Mouse (Mus musculus) heart, postnatal 0 days (tissue): ENCODE measurements at regions not wholly inside any gene's neighbourhood (a gene's known extent, or its start where the extent isn't known, plus 50 kb on each side); places are given as distances from the start of the nearest gene placed in this dataset.

Experiments used
- ATAC-seq: fragments of 200-750 bp; cut with Nextera tagmentation; 2 replicates; pipeline ENCODE4 v1.8.0; 2017; ENCODE audit warnings: low read depth, moderate number of reproducible peaks, moderate library complexity; ENCODE audit not compliant: insufficient read depth
- DNase-seq: peaks from one replicate; pipeline ENCODE4 v3.0.0-alpha.2; 2016; ENCODE audit warnings: low spot score
- H3K27ac ChIP-seq: fragments of 300-500 bp; sonication (generic); 2 replicates; pipeline ENCODE4 v1.5.1; 2014; ENCODE audit warnings: low read depth, mild to moderate bottlenecking
- H3K27me3 ChIP-seq: fragments of 300-500 bp; sonication (generic); 2 replicates; pipeline ENCODE4 v1.6.1; 2014; ENCODE audit warnings: low read length, mixed read lengths; ENCODE audit not compliant: control insufficient read depth, insufficient read depth
- H3K36me3 ChIP-seq: fragments of 300-500 bp; sonication (generic); replicated peaks from 2 replicates; pipeline ENCODE4 v1.6.1; 2014; ENCODE audit warnings: low read length, mixed read lengths; ENCODE audit not compliant: control insufficient read depth, insufficient read depth
- H3K4me1 ChIP-seq: fragments of 300-500 bp; sonication (generic); 2 replicates; pipeline ENCODE4 v1.6.1; 2014; ENCODE audit warnings: antibody characterized with exemption; ENCODE audit not compliant: control insufficient read depth, insufficient read depth
- H3K4me2 ChIP-seq: fragments of 300-500 bp; sonication (generic); 2 replicates; pipeline ENCODE4 v1.6.1; 2014; ENCODE audit warnings: low read depth, mild to moderate bottlenecking, low read length, moderate library complexity
- H3K4me3 ChIP-seq: fragments of 300-500 bp; sonication (generic); 2 replicates; pipeline ENCODE4 v1.5.1; 2014; ENCODE audit warnings: low read depth, low read length
- H3K9ac ChIP-seq: fragments of 300-500 bp; sonication (generic); replicated peaks from 2 replicates; pipeline ENCODE4 v1.6.1; 2014; ENCODE audit warnings: low read depth, low read length, mixed read lengths
- H3K9me3 ChIP-seq: fragments of 300-500 bp; sonication (generic); replicated peaks from 2 replicates; pipeline ENCODE4 v1.6.1; 2016; ENCODE audit warnings: low read length; ENCODE audit not compliant: control insufficient read depth
- CTCF ChIP-seq: IDR thresholded peaks from 2 replicates; pipeline ENCODE4 v1.5.1; 2016; ENCODE audit warnings: antibody characterized with exemption, control low read depth, low read depth
- EP300 ChIP-seq: IDR thresholded peaks from 2 replicates; pipeline ENCODE4 v1.6.1; 2016; ENCODE audit warnings: antibody characterized with exemption, low read depth
- WGBS: fragments of 180-500 bp; shearing (Covaris S2); extraction: QIAGEN DNeasy Blood & Tissue Kit; methylation state at CpG from one replicate; pipeline ENCODE4 v1.1.7; 2014; 5-methylcytosine and 5-hydroxymethylcytosine counted together

DNA sequence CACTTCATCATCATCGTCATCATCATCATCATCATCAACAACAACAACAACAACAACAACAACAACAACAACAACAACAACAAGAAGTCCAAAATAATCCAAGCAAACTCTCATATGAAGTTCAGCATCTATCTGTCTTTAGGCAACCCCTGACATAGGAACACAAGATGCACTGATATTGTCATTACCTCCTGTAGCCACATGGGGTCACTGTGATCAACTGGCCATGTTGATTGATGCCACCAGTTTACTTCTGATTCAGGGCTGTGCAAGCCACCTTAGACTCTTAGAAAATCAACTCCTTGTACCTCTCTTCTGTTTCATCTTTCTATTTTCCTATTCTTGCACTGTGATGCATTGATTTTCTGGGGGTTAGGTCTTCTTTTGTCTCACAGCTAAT is 115.0 kb downstream of the Gm21750 start:
- no peak for TF ChIP-seq EP300
- TF ChIP-seq CTCF, result peak; percentile 77
- Histone ChIP-seq H3K4me3 (no peak overlapping the region), H3K27ac (no peak overlapping the region), H3K9ac (no peak overlapping the region), H3K36me3 (no peaks in the 10 kb centered on the region), H3K27me3 (no peaks in the 10 kb centered on the region), H3K4me2 (no peak overlapping the region), H3K4me1 (no peaks in the 10 kb centered on the region), H3K9me3 (no peaks in the 10 kb centered on the region)
- WGBS, result 7% methylated on average over 1 of the region's 1 CpGs
- ATAC-seq (no peak), DNase-seq (peak; percentile 28)

DNA sequence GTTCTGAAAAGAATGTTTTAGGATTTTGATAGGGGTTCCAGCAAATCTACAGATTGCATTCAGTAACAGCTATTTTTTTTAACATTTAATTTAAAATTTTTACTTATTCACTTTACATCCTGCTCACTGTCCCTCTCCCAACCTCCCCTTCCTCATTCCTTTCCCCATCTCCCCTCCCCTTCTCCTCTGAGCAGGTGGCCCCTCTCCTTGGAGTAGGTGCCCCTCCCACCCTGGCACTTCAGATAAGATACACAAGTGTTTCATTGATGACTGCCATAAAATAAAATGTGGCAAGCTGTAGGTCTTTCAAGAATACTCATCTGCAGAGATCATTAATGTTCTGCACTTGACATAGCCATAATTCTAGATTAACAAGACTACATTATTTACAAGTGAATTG is 146.1 kb downstream of the Gm21750 start:
- no peaks in the 10 kb centered on the region for H3K36me3 ChIP-seq
- DNase-seq (no peak), ATAC-seq (no peak)
- H3K4me1 ChIP-seq, result no peaks in the 10 kb centered on the region
- TF ChIP-seq EP300 (no peak), CTCF (no peak)
- H3K27ac ChIP-seq, result no peak overlapping the region
- no peak overlapping the region for H3K4me2 ChIP-seq
- no peak overlapping the region for H3K9ac ChIP-seq
- no peak overlapping the region for H3K4me3 ChIP-seq
- H3K27me3 ChIP-seq, result no peaks in the 10 kb centered on the region
- H3K9me3 ChIP-seq, result no peaks in the 10 kb centered on the region

DNA sequence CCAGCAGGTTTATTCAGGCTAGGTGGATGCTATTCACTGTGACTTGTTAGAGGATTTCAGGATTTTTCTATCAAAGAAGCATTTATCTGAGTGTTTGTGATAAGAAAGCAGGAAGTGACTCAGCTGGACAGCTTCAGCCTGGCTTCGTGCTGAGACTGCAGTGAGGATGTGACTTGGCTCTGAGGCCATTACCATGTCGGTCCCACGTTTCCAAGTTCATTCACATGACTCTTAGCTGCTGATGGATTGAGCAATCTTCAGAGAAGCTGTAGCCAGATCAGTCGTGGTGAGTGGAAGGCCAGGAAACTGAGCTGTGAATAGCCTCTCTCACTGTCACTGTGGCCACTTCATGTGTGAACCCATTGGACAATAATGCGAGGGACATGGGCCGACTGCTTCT is 177.9 kb downstream of the Gm21750 start:
- DNase-seq, result no peak

DNA sequence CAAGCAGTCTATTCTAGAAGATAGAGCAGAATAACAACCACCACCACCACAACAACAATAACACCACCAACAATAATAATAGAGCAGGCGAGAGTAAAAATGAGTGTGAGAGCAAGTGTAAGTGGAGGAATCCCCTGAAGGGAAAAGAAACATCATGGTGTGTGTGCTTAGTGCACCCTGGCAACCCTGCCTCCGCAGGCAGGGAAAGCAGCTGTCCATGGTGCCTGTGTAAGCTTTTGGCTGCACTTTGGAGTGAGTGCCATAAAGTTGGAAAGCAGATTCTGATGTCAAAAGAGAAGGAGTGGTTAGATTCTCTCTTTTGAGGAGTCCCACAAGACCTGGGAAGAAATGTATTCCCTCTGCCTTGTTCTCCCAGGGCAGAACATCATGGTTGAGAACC is 200.8 kb downstream of the Gm21750 start:
- H3K4me3 ChIP-seq, result no peak overlapping the region
- no peak overlapping the region for H3K4me2 ChIP-seq
- H3K9me3 ChIP-seq, result no peaks in the 10 kb centered on the region
- H3K27ac ChIP-seq, result no peak overlapping the region
- no peak overlapping the region for H3K9ac ChIP-seq
- H3K4me1 ChIP-seq, result no peaks in the 10 kb centered on the region
- TF ChIP-seq CTCF (no peak), EP300 (no peak)
- no peaks in the 10 kb centered on the region for H3K36me3 ChIP-seq
- DNase-seq (no peak), ATAC-seq (no peak)
- no peaks in the 10 kb centered on the region for H3K27me3 ChIP-seq
- 14% methylated on average over 2 of the region's 2 CpGs for WGBS

More for the DNA sequence above, 177.9 kb downstream of the Gm21750 start:
- no peak for ATAC-seq
- H3K4me1 ChIP-seq, result no peaks in the 10 kb centered on the region
- no peak for TF ChIP-seq EP300
- no peak for TF ChIP-seq CTCF
- no peak overlapping the region for H3K27ac ChIP-seq
- H3K4me3 ChIP-seq, result no peak overlapping the region
- no peaks in the 10 kb centered on the region for H3K36me3 ChIP-seq
- H3K9me3 ChIP-seq, result no peaks in the 10 kb centered on the region
- H3K27me3 ChIP-seq, result no peaks in the 10 kb centered on the region
- H3K9ac ChIP-seq, result no peak overlapping the region
- no peak overlapping the region for H3K4me2 ChIP-seq
- WGBS, result 50% methylated on average over 6 of the region's 6 CpGs

DNA sequence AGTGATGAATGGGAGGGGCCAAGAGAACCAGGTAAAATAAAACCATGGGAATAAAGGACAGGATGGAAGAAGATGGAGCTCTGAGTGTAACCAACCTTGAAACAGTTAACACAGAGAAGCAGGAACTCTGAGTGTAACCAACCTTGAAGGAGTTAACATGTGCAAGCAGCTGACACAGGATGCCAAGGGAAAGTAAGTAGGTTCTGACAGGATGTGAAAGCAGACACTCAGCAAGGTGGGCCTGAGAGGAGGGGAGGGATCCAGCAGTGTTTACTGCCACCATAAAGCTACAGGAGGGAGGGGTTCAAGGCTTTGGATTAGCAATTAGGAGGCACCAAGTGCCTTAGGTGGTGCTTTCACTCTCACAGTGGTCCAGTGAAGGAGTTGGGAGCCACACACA is 213.3 kb downstream of the Gm21750 start:
- Histone ChIP-seq H3K4me1 (no peaks in the 10 kb centered on the region), H3K27me3 (no peaks in the 10 kb centered on the region), H3K4me2 (no peak overlapping the region), H3K9ac (no peak overlapping the region), H3K9me3 (no peaks in the 10 kb centered on the region), H3K36me3 (no peaks in the 10 kb centered on the region), H3K27ac (no peak overlapping the region), H3K4me3 (no peak overlapping the region)
- no peak for DNase-seq
- no peak for TF ChIP-seq EP300
- TF ChIP-seq CTCF, result no peak
- ATAC-seq, result no peak

DNA sequence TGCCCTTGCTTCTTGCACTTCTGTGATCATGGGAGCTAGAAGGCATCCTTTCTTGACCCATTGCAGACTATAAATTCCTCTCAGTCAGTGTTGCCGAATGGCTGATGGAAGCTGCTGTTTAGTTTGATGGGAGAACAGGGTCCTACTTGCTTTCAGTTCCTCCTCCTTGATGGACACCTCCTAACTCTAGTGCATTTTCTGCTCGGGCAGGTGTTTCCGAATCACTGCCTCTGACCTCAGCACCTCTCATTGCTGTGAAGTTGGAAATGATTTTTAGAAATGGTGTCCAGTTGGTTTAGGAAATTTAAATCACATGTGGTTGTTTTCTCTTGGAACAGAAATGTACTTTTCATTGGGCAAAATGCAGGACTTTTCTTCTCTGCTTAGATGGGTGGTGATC is 214.9 kb downstream of the Gm21750 start:
- Histone ChIP-seq H3K27ac (no peak overlapping the region), H3K4me2 (no peak overlapping the region), H3K9me3 (no peaks in the 10 kb centered on the region), H3K4me1 (no peaks in the 10 kb centered on the region), H3K36me3 (no peaks in the 10 kb centered on the region), H3K9ac (no peak overlapping the region), H3K27me3 (no peaks in the 10 kb centered on the region), H3K4me3 (no peak overlapping the region)
- TF ChIP-seq CTCF (no peak), EP300 (no peak)
- 70% methylated on average over 3 of the region's 3 CpGs for WGBS
- ATAC-seq (no peak), DNase-seq (no peak)
